Mouse (Mus musculus) R1 (cell line): ENCODE results near the gene Hpf1.

Experiments
- DNase-seq: peaks from one replicate; pipeline ENCODE4 v3.0.0-alpha.2; 2018; ENCODE audit warnings: low read depth, low spot score

Gene Hpf1

GRCm38 (mm10) chr8:60889843-60890519 lies at the start of gene Hpf1:
TSS of gene Hpf1 (plus strand) at chr8:60890418.
- peak; percentile 98 for DNase-seq

GRCm38 (mm10) chr8:60842388-60842787 lies 47.8 kb upstream of the Hpf1 start:
- peak; percentile 25 for DNase-seq

DNA sequence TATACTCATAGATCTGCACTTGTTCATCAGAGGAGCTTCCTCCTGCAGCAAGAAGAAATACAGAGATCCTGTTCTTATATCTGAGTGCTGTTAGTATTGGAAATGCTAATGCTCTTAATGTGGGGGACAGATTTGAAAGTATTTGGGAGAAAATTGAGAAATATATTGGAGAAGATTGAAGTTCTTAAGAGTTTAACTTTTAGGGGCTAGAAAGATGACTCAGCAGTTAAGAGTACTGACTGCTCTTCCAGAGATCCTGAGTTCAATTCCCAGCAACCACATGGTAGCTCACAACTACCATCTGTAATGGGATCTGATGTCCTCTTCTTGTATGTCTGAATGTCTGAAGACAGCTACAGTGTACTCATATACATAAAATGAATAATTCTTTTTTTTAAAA lies 32.7 kb upstream of the Hpf1 start:
- DNase-seq, result no peak

DNA sequence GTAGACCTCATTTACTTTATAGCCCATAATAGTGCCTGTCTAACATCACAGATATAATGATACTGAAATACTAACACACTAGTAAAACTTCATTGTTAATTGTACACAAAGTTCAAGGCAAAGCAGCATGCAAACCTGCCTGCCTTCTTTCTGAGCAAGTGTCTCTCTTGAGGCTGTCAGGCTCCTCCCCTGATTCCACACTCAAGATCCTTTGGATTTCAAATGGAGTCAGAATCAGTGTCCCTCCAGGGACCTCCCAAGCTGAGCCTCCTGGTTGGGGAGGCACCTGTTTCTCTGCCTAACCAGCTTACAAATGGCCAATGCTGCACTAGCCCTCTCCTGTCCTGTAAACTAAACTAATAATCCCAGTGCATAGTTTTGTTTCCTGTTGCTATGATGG lies 32.1 kb upstream of the Hpf1 start:
- peak; percentile 34 for DNase-seq

- DNase-seq, result no peak
These were observed 31.2 kb upstream of the Hpf1 start for GRCm38 (mm10) chr8:60858911-60859476.

GRCm38 (mm10) chr8:60859605-60860004 lies 30.6 kb upstream of the Hpf1 start:
- peak; percentile 56 for DNase-seq

- no peak for DNase-seq
These were observed 29.5 kb upstream of the Hpf1 start for GRCm38 (mm10) chr8:60860749-60861148.

DNA sequence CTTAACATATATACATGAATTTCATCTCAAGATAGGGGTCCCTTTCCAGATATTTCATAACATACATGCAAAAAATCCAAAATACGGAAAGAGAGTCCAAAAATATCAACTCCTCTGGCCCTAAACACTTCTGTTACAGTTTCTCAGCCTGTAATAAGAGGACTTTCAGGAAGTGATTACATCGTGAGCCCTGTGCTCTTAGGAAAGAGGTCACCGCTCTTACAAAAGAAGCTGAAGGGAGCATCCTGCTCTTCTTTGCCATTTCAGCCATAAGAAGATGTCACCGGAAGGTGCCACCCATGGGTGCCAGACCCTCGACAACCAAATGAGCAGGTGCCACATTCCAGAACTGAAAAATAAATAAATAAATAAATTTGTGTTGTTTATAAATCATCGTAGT lies 28.4 kb upstream of the Hpf1 start:
- no peak for DNase-seq

DNA sequence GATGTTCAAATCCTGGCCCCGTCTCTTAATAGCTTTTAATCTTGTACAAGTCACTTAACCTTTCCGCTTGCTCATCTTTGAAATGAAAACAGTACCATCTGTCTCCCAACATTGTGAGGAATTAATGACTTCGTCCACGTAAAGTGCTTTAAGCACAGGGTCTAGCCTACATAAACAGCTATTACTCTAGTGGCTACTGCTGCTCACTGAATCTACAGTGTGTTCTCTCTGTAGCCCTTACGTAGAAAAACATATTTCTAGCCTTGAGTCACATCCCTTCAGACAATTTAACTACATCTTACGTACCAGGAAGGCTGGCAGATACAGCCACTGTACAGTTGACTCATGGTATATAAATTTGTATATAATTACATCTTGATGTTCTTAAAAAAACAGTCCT lies 25.3 kb upstream of the Hpf1 start:
- DNase-seq, result no peak

DNA sequence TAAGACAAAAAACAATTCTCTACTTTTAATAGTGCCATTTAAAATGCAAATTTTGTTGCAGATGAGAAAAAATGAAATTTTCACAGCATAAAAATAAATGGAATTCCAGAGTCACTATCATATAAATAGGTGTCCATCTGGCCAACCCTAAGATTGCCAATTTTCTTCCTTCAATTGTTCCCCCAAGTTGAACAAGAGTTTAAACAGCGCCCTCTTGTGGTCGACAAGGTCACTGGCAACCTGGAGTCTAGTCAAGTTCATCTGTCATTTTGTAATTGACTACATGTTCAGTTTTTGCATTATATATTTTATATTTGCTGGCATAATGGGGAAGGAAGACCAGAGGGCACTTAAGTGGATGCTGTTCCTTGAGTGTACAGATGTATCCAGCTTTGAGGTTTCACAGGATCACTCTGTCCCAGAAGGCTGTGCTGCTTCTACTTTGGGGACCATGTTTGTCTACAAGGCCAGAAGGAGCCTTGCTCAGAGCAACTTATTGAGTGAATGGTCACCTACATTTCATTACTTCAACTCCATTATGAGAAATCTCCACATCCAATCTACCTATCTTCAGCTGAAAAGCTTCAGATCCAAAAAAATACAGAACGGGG lies 24.6 kb upstream of the Hpf1 start:
- peak; percentile 78 for DNase-seq

DNA sequence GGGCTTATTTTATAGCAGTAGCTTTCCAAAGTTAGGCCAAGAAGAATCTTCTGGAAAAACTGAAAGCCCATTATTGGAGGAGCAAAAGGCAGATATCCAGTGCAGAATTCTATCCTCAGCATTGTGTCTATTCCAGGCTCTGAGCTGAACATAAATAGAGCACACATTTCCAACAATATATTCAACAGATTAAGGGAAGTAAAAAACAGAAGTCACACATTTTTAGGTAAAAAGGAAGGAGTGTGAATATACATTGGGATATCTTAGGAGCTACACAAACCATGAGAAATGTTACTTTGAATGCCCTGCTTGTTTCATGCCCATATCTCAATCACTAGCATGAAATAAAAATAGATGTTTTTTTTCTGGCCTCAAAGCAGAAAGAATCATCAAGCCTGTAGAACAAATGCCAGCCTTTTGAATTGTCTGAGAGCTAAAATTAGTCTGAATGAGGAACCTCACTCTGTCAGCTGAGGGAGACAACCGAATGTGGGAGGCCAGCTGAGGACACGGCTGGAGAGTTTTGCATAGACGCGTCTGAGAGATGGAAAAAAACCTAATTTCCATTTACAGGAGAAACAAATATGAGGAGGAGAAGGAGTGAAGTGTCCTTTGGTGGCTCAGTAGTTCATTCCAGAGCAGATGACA lies 22.6 kb upstream of the Hpf1 start:
- DNase-seq, result no peak

DNA sequence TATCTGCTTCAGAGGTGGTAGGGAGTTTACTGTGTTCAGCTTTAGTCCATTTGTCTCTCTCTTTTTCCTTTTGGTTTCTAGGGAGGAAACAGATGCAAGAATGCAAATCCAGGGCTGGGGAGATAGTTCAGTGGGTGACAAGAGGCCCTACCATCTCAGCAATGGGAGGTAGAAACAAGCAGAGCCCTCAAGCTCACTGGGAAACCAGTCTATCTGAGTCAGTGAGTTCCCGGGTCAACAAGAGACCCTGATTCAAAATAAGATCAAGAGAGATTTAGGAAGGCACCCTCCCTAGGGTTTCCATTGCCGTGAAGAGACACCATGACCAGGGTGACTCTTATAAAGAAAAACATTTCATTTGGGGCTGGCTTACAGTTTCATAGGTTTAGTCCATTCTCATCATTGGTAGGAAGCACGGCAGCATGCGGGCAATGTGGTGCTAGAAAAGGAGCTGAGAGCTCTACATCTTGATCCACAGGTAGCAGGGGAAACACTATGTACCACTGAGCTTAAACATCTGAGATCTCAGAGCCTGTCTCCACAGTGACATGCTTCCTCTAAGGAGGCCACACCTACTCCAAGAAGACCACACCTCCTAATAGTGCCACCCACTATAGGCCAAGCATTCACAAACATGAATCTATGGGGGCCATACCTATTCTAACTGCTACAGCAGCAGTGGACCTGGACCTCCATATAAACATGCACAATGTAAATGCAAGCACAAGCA lies 21.8 kb upstream of the Hpf1 start:
- DNase-seq, result no peak

- DNase-seq, result no peak
These were observed 20.5 kb upstream of the Hpf1 start for GRCm38 (mm10) chr8:60869761-60870160.

DNA sequence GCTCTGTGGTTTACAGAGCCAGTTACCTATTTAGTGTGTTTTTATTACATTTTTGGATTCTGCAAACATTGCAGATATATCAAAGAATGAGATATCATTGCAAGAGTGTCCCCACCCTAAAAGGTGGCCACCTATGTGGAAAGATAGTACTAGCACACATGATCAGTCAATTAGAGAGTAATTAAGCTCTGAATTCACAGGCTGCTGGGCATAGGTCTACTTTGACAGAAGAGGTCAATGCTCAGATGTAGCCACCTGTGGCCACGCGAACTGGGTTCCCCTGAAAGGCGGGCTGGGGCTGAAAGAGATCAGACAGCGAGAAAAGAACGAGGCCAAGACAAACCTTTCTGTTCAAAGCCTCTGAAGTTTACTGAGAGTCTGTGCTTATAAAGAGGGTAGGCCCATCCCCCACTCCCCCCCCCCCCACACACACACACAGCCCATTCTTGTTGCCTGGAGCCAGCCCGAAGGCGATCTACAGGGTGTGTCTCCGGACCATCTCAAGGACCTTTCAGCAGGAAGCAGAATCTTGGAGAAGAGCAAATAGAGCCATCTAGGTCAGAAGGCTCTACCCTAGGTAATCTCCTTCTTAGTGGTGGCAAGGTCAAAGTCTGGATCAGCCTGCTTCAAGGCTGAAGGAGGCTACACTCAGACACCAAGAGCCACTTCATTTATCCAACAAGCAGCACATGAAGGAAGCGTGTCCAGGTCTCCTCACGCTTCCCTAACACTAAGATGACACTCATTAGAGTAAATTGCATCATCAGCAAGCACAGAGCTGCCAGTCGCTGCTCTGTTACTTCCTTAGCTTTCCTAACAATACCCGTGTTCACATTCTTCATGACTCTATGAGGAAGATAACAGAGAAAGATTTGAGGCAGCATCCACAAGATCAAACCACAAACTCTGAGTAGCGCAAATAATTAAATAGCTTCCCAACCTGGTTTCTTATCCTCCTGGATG lies 19.7 kb upstream of the Hpf1 start:
- DNase-seq, result peak; percentile 41

DNA sequence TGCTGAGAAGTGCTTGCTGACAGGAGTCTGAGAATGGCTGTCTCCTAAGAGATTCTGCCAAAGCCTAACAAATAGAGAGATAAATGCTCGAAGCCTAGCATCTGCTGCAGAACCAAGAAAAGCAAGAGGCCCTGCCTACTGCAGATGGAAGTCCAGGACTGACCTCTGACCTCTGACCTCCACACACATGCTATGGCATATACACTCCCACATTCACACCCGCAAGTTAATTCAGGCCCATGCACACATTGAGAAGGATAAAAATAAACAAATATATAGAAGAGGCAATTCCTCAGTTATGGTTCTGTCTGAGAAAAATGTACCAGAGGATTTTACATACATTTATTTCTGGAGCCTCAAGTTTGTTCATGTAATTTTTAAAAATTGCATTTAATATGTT lies 11.6 kb upstream of the Hpf1 start:
- no peak for DNase-seq

GRCm38 (mm10) chr8:60883419-60884137 lies 6.6 kb upstream of the Hpf1 start:
- no peak for DNase-seq

DNA sequence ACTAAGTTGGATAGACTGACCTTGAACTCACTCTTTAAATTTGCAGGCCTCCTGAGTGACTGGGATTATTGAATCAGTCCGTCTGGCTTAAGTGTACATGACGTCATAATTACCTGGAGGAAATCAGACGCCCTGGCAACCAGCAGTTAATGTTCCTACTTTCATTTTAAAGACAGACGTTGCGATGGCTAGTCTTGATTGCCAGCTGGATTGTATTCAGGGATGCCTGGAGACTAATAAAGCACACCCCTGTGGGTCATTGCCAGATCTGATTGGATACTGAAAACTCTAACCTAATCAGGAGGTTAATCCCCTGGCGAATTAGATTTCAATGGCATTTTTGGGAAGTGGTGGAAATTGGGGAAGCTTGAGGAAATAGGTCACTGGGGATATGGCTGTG lies 3.5 kb upstream of the Hpf1 start:
- DNase-seq, result no peak

DNA sequence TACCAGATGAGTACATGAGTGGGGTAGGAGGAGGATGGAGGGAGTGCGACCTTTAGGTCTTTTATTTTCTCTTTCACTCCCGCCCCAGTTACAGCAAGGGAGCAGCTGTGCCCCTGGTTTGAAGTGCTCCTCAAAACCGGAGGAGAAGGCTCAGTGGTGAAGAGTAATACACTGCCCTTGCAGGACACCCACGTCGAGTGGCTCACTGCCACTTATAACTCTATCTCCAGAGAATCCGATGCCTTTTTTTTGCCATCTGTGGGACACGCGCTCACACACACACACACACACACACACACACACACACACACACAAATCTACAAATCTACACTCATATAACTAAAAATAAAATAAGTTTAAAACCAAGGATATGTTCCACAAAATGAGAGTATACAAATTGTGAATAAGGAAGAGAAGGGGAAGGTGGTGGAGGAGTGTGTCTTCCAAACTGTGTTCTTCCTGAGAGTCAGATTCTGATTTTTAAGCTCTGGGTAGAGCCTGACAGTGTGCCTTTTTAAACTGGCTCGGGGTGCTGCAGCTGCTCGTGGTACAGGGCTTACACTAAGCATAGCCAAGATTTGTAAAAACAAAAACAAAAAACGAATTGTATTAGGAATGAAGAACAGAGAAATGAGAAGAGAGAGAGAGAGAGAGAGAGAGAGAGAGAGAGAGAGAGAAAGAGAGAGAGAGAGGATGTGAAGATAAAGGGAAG lies 931 bp upstream of the Hpf1 start:
- no peak for DNase-seq

GRCm38 (mm10) chr8:60890520-60890874 lies 279 bp downstream of the Hpf1 start:
- no peak for DNase-seq

DNA sequence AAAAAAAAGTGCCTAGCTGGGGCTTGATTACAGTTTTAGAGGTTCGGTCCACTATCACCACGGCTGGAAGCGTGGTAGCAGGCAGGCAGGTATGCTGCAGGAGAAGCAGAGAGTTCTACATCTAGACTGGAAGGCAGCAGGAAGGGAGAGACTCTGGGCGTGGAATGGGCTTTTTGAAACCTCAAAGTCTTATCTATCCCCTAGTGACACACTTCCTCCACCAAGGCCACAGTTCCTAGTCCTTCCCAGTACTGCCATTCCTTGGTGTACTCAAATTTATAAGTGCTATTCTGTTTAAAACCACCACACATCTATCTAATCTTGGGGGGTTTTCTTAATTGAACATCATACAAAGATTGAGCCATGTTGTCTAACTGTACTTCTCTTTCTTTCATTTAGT lies 1.5 kb downstream of the Hpf1 start:
- DNase-seq, result no peak
